Mouse (Mus musculus): ENCODE measurements around the gene Vtn.

Vtn gene

GRCm38 (mm10) chr11:78534516-78534915, 35.6 kb downstream of the Vtn start:
- no peak for DNase-seq (ENCODE audit: low spot score in 2 of 2)

GRCm38 (mm10) chr11:78535376-78536079, 36.6 kb downstream of the Vtn start:
- DNase-seq (ENCODE audit: low spot score in 2 of 2) = no peak

- DNase-seq (ENCODE audit: low spot score in 2 of 2) = peak; percentile 90 to 94
These were observed 37.3 kb downstream of the Vtn start, which contains the start of the genes Tnfaip1 and Ift20 for GRCm38 (mm10) chr11:78536080-78536689. Gene Tnfaip1, minus strand, starts transcription at chr11:78536332. Gene Ift20, plus strand, starts transcription at chr11:78536361.

- DNase-seq (ENCODE audit: low spot score in 2 of 2) = no peak
These were observed 37.8 kb downstream of the Vtn start for GRCm38 (mm10) chr11:78536690-78537084.

DNA sequence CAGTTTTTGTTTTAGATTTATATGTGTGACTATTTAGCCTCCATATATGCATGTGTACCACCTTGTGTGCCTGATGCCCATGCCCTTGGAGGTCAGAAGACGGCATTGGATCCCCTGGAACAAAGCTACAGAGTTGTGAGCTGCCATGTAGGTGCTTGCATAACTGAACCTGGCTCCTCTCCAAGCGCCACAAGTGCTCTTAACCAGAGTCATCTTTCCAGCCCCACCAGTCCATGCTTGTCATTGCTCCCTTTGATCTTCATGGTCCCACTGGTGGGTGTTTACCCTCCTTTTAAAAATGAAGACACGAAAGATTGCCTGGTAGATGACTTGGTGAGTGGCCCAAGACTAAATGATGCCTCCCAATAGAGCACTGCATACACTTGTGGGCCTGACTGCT, 41.5 kb downstream of the Vtn start:
- no peak for DNase-seq (ENCODE audit: low spot score in 2 of 2)

DNA sequence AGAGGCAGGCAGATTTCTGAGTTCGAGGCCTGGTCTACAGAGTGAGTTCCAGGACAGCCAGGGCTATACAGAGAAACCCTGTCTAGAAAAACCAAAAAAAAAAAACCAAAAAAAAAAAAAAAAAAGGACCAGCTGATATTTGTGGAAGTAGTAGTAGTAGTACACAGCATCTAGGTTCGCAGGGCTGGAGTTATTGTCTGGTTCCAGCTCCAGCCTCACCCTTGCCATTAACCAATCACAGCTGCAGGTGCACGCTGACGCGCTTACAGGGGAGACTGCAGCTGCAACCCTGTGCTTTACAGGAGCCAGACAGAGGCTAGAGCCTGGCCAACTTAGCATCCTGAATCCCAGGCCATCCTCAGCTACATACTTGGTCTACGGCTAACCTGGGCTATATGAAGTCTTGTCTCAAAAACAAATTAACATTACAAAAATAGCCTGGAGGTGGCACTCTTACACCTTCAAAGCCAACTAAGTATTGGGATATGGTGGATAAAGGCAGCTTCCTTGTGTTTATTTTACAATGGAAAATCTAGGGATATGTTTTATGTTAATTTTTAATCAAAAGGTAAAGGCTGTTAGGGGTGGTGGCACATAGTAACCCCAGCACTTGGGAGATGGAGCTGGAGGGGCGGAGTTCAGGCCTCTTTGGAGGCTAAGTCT, 45.7 kb downstream of the Vtn start:
- no peak for DNase-seq (ENCODE audit: low spot score in 2 of 2)

GRCm38 (mm10) chr11:78545181-78545580, 46.3 kb downstream of the Vtn start:
- DNase-seq (ENCODE audit: low spot score in 2 of 2) = no peak

DNA sequence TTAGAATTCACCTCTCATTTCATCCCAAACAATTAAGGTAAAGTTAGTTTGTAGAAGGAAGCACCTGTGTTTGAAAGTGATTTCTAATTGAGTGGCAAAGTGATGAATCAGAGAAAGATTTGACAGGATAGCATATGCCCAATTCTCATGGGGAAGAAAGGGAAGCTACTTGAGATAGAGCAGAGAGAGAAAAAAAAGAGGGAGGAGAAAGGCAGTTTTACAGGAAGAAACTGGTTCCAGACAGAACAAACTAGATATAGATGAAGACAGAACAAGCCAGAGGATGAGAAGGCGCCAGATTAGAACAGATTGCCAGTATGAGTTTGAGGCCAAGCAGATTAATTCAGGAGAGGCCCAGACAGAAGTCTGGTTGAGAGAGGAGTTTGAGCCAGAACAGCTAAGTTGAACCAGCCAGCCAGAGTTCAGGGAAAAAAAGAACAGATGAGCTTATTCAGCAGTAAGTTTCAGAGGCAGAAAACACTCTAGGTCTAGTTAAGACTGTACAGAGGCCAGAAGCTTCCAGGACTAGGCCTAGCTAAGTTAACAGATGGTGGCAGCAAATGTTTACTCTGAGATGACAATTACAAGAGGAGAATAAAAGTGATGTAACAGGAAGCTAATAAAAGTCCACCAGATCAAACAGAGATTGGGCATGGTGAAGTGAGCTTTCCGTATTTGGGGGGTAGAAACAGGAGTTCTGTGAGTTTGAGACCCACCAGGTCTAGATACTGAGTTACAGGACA, 49.0 kb downstream of the Vtn start:
- no peak for DNase-seq (ENCODE audit: low spot score in 2 of 2)

- DNase-seq (ENCODE audit: low spot score in 2 of 2) = no peak
These were observed 50.6 kb downstream of the Vtn start for GRCm38 (mm10) chr11:78549491-78549987.

- peak; percentile 83 to 87 for DNase-seq (ENCODE audit: low spot score in 2 of 2)
These were observed 51.5 kb downstream of the Vtn start, which contains the start of gene Tmem97 for GRCm38 (mm10) chr11:78550168-78551058. Gene Tmem97, minus strand, starts transcription at chr11:78550777.

GRCm38 (mm10) chr11:78551059-78551398, 52.1 kb downstream of the Vtn start:
- no peak for DNase-seq (ENCODE audit: low spot score in 2 of 2)
